Mouse (Mus musculus) spleen, postnatal 14 days (tissue): ENCODE measurements at regions not wholly inside any gene's neighbourhood (a gene's known extent, or its start where the extent isn't known, plus 50 kb on each side); places are given as distances from the start of the nearest gene placed in this dataset.
"Not testable (repeated sequence)": the region's sequence is repeated elsewhere in the genome, so short reads cannot be mapped to it uniquely, and the experiment has no call there.

Experiments
- DNase-seq, 2 experiments: peaks; one replicate each; pipeline ENCODE4 v3.0.0; 2021 to 2022; ENCODE audit warnings: low spot score in 2 of 2

DNA sequence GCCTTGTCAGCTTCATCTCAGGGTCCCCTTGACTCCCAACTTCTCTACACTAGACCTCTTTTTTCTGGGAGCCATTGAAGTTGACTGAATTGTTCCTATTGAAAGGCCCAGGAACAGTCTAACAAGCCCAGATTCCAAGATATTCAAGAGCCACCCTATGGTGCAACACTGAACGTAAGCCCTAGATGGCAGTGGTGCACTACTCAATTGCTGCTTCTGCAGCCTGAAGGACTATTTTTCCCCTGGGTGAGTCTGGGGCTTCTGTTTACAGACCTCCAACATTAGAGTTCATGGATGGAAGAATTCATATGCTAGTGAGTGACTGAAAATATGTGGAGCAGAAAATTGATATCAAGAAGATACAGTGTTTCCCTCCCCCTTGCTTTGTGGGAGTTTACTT, 306.4 kb upstream of the 5730507C01Rik start:
- DNase-seq: peak in 1 of 2 experiments; percentile 2

GRCm38 (mm10) chr12:18216432-18216926, 297.8 kb upstream of the 5730507C01Rik start:
- DNase-seq: not testable (repeated sequence)

- DNase-seq: no peak
These were observed 289.8 kb upstream of the 5730507C01Rik start for GRCm38 (mm10) chr12:18224516-18224915.

DNA sequence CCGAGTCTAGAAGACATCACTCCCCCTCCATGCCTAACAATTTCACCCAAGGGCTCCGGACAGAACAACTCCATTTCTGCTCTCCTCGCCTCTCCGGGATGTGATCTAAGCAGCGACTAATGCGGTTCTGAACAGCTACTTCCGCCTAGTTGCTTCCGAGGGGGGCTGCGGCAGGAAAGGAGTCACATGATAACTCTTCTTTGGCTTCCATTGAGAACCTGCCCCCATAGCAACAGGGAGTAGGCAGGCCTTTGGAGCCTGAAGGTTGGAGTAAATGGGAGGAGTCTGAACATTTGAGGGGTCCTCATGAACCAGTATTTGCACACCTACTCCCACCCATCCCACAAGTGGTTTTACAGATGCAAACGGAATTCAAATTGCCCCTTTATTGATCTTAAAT, 287.6 kb upstream of the 5730507C01Rik start:
- no peak for DNase-seq

DNA sequence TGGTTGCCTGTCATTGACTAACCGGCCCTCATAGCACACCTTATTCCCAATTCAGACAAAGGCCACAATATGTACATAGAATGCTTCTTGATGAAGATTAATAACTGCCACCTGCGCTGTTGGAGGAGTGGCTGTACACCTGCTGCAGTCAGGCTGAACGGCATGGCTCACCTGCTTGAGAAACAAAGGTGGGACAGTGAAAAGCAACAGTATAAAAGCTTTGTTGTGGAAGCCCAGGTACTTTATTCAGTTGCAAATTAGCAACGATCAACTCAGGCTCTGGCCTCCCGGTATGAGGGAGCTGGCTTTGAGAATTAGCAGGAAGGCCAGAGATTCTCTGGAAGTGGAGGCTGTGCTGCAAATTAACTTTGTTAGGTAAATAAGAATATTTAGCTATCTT, 282.4 kb upstream of the 5730507C01Rik start:
- not testable (repeated sequence) for DNase-seq

DNA sequence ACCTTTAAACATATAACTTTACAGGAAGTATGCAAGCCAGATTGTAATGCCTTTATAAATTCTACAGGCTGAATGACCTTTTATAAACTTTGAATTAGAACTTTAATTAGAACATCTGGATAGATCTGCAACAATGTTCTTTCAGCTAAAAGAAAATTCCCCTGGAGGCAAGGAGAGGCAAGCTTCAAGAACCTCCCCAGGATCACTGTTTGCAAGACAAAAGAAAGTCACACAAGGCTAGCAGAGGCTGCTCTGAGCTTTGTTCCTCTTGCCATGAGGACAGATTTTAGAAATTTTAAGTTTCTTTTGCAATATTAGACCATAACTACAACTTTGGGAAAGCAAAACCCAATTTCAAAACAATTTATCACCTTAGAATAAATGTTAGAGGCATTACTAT, 278.0 kb upstream of the 5730507C01Rik start:
- not testable (repeated sequence) for DNase-seq

DNA sequence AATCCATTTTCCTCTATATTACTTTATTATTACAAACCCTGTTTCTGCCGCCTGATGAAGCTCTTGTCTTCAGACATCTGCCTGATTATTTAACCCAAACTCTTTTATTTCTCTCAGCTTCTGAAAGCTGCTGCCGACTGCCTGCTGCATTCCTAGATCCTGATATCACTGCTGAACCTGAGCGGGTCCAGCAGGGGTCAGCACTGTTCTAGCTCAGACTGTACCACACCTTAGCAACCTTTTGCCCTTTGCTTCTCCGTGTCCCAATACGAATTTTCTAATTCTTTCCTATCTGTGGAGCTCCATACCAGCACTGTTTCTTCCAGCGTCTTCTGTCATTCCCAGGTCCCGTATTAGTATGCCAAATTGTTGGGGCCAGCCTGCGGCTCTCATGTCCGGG, 276.8 kb upstream of the 5730507C01Rik start:
- no peak for DNase-seq
